Mouse (Mus musculus): ENCODE results near the gene Meis1. TPM values are rescaled to one million over a fixed set of nuclear protein-coding genes. Genes with fewer than 3 reads are reported as not detected.

Gene Meis1
- polyA plus RNA-seq (2014; fragmentation: Nextera tagmentation; extraction: Ambion mirVana) = 69.8 and 85.0 TPM in 2 replicates

GRCm38 (mm10) chr11:19018489-19019203, at the start of gene Meis1:
Meis1 (minus strand) TSS chr11:19018985.
- Histone ChIP-seq H3K9ac (ENCODE audit: low read length) (peak within 1 kb of the TSS; percentile 97), H3K36me3 (ENCODE audit: control insufficient read depth, insufficient read depth, low read length) (no peaks in the 10 kb centered on the region), H3K4me2 (ENCODE audit: low read depth, severe bottlenecking) (peak within 1 kb of the TSS; percentile 55), H3K4me3 (ENCODE audit: low read depth, low read length) (peak within 1 kb of the TSS; percentile 62), H3K4me1 (ENCODE audit: control insufficient read depth, insufficient read depth, low read length) (peaks cover 8% of the 10 kb centered on the region; the same call in 1 of the 2 replicates), H3K27me3 (ENCODE audit: control insufficient read depth, insufficient read depth, low read length) (peaks cover 18% of the 10 kb centered on the region), H3K9me3 (ENCODE audit: control insufficient read depth, low read length) (no peaks in the 10 kb centered on the region), H3K27ac (replicated peaks; ENCODE audit: low read depth, low read length) (peak within 1 kb of the TSS; percentile 93)
- ATAC-seq (ENCODE audit: insufficient number of reproducible peaks, low FRiP score, low TSS enrichment, low read depth) (peak; percentile 86), DNase-seq (ENCODE audit: low spot score) (peak; percentile 89)
- 0% methylated on average over 29 of the region's 29 CpGs for WGBS

GRCm38 (mm10) chr11:19067334-19067733, 48.5 kb upstream of the Meis1 start:
- Histone ChIP-seq H3K9ac (ENCODE audit: low read length) (no peak overlapping the region), H3K27me3 (ENCODE audit: control insufficient read depth, insufficient read depth, low read length) (no peaks in the 10 kb centered on the region), H3K27ac (replicated peaks; ENCODE audit: low read depth, low read length) (no peak overlapping the region), H3K9me3 (ENCODE audit: control insufficient read depth, low read length) (no peaks in the 10 kb centered on the region), H3K36me3 (ENCODE audit: control insufficient read depth, insufficient read depth, low read length) (no peaks in the 10 kb centered on the region), H3K4me2 (ENCODE audit: low read depth, severe bottlenecking) (no peak overlapping the region), H3K4me3 (ENCODE audit: low read depth, low read length) (no peak overlapping the region), H3K4me1 (ENCODE audit: control insufficient read depth, insufficient read depth, low read length) (no peaks in the 10 kb centered on the region)
- ATAC-seq (ENCODE audit: insufficient number of reproducible peaks, low FRiP score, low TSS enrichment, low read depth) (no peak), DNase-seq (ENCODE audit: low spot score) (no peak)
- WGBS = 43% methylated on average over 5 of the region's 5 CpGs

- H3K27ac ChIP-seq (replicated peaks; ENCODE audit: low read depth, low read length) = no peak overlapping the region
- H3K9ac ChIP-seq (ENCODE audit: low read length) = peak overlapping the region; percentile 22; the same call in 1 of the 2 replicates
- H3K4me3 ChIP-seq (ENCODE audit: low read depth, low read length) = no peak overlapping the region
- DNase-seq (ENCODE audit: low spot score) = no peak
- WGBS = 27% methylated on average over 7 of the region's 7 CpGs
- H3K9me3 ChIP-seq (ENCODE audit: control insufficient read depth, low read length) = no peaks in the 10 kb centered on the region
- peaks cover 10% of the 10 kb centered on the region; the same call in 1 of the 2 replicates for H3K4me1 ChIP-seq (ENCODE audit: control insufficient read depth, insufficient read depth, low read length)
- no peak for ATAC-seq (ENCODE audit: insufficient number of reproducible peaks, low FRiP score, low TSS enrichment, low read depth)
- no peaks in the 10 kb centered on the region for H3K36me3 ChIP-seq (ENCODE audit: control insufficient read depth, insufficient read depth, low read length)
- 0 out of 2 replicates have a peak, but pooled peaks cover 2% of the 10 kb centered on the region for H3K27me3 ChIP-seq (ENCODE audit: control insufficient read depth, insufficient read depth, low read length)
- no peak overlapping the region for H3K4me2 ChIP-seq (ENCODE audit: low read depth, severe bottlenecking)
Measured at GRCm38 (mm10) chr11:19049276-19049675, 30.5 kb upstream of the Meis1 start.

- Histone ChIP-seq H3K27ac (replicated peaks; ENCODE audit: low read depth, low read length) (no peak overlapping the region), H3K9ac (ENCODE audit: low read length) (no peak overlapping the region), H3K4me2 (ENCODE audit: low read depth, severe bottlenecking) (no peak overlapping the region), H3K9me3 (ENCODE audit: control insufficient read depth, low read length) (no peaks in the 10 kb centered on the region), H3K27me3 (ENCODE audit: control insufficient read depth, insufficient read depth, low read length) (no peaks in the 10 kb centered on the region), H3K36me3 (ENCODE audit: control insufficient read depth, insufficient read depth, low read length) (no peaks in the 10 kb centered on the region), H3K4me1 (ENCODE audit: control insufficient read depth, insufficient read depth, low read length) (no peaks in the 10 kb centered on the region), H3K4me3 (ENCODE audit: low read depth, low read length) (no peak overlapping the region)
- no peak for ATAC-seq (ENCODE audit: insufficient number of reproducible peaks, low FRiP score, low TSS enrichment, low read depth)
- DNase-seq (ENCODE audit: low spot score) = no peak
- WGBS = 91% methylated on average over 10 of the region's 10 CpGs
Measured at GRCm38 (mm10) chr11:19036595-19037166, 17.9 kb upstream of the Meis1 start.

GRCm38 (mm10) chr11:19026581-19027561, 8.1 kb upstream of the Meis1 start:
- Histone ChIP-seq H3K4me2 (ENCODE audit: low read depth, severe bottlenecking) (peak overlapping the region; percentile 74), H3K27ac (replicated peaks; ENCODE audit: low read depth, low read length) (no peak overlapping the region), H3K9me3 (ENCODE audit: control insufficient read depth, low read length) (no peaks in the 10 kb centered on the region), H3K4me1 (ENCODE audit: control insufficient read depth, insufficient read depth, low read length) (0 out of 2 replicates have a peak, but pooled peaks cover 5% of the 10 kb centered on the region), H3K4me3 (ENCODE audit: low read depth, low read length) (peak overlapping the region; percentile 41), H3K27me3 (ENCODE audit: control insufficient read depth, insufficient read depth, low read length) (peaks cover 10% of the 10 kb centered on the region), H3K36me3 (ENCODE audit: control insufficient read depth, insufficient read depth, low read length) (no peaks in the 10 kb centered on the region), H3K9ac (ENCODE audit: low read length) (peak overlapping the region; percentile 61)
- peak; percentile 78 for DNase-seq (ENCODE audit: low spot score)
- WGBS = under 1% methylated on average over 58 of the region's 58 CpGs
- peak; percentile 75; the same call in 1 of the 2 replicates for ATAC-seq (ENCODE audit: insufficient number of reproducible peaks, low FRiP score, low TSS enrichment, low read depth)

- Histone ChIP-seq H3K27ac (replicated peaks; ENCODE audit: low read depth, low read length) (no peak overlapping the region), H3K27me3 (ENCODE audit: control insufficient read depth, insufficient read depth, low read length) (peaks cover 19% of the 10 kb centered on the region), H3K4me1 (ENCODE audit: control insufficient read depth, insufficient read depth, low read length) (peaks cover 10% of the 10 kb centered on the region; the same call in 1 of the 2 replicates), H3K4me3 (ENCODE audit: low read depth, low read length) (peak overlapping the region; percentile 41; the same call in 1 of the 2 replicates), H3K4me2 (ENCODE audit: low read depth, severe bottlenecking) (peak overlapping the region; percentile 74), H3K9ac (ENCODE audit: low read length) (no peak overlapping the region), H3K36me3 (ENCODE audit: control insufficient read depth, insufficient read depth, low read length) (no peaks in the 10 kb centered on the region), H3K9me3 (ENCODE audit: control insufficient read depth, low read length) (no peaks in the 10 kb centered on the region)
- no peak for ATAC-seq (ENCODE audit: insufficient number of reproducible peaks, low FRiP score, low TSS enrichment, low read depth)
- WGBS = 5% methylated on average over 11 of the region's 11 CpGs
- peak; percentile 26 for DNase-seq (ENCODE audit: low spot score)
Measured at GRCm38 (mm10) chr11:19025976-19026520, 7.3 kb upstream of the Meis1 start.

- H3K4me3 ChIP-seq (ENCODE audit: low read depth, low read length) = no peak overlapping the region
- H3K27me3 ChIP-seq (ENCODE audit: control insufficient read depth, insufficient read depth, low read length) = peaks cover 24% of the 10 kb centered on the region
- H3K36me3 ChIP-seq (ENCODE audit: control insufficient read depth, insufficient read depth, low read length) = no peaks in the 10 kb centered on the region
- no peaks in the 10 kb centered on the region for H3K9me3 ChIP-seq (ENCODE audit: control insufficient read depth, low read length)
- 26% methylated on average over 8 of the region's 8 CpGs for WGBS
- H3K27ac ChIP-seq (replicated peaks; ENCODE audit: low read depth, low read length) = no peak overlapping the region
- ATAC-seq (ENCODE audit: insufficient number of reproducible peaks, low FRiP score, low TSS enrichment, low read depth) (no peak), DNase-seq (ENCODE audit: low spot score) (peak; percentile 26)
- H3K9ac ChIP-seq (ENCODE audit: low read length) = no peak overlapping the region
- peaks cover 10% of the 10 kb centered on the region; the same call in 1 of the 2 replicates for H3K4me1 ChIP-seq (ENCODE audit: control insufficient read depth, insufficient read depth, low read length)
- H3K4me2 ChIP-seq (ENCODE audit: low read depth, severe bottlenecking) = no peak overlapping the region
Measured at GRCm38 (mm10) chr11:19024496-19025265, 5.9 kb upstream of the Meis1 start.
